Mouse (Mus musculus): ENCODE results near the gene 5031439G07Rik. TPM values are rescaled to one million over a fixed set of nuclear protein-coding genes. Genes with fewer than 3 reads are reported as not detected.

Gene 5031439G07Rik
- total and polyA plus RNA-seq, 3 experiments = 13.1 to 36.1 (median 28.9) TPM

GRCm38 (mm10) chr15:84986171-84987019 is 2.0 kb downstream of the 5031439G07Rik start:
- Histone ChIP-seq H3K4me1 (ENCODE audit: control insufficient read depth, insufficient read depth, low read length) (peaks cover 14% of the 10 kb centered on the region), H3K27me3 (ENCODE audit: control insufficient read depth, insufficient read depth, low read length) (no peaks in the 10 kb centered on the region), H3K4me3 (no peak overlapping the region; the same call in 1 of the 2 replicates), H3K9ac (ENCODE audit: low read depth, low read length) (peak overlapping the region; percentile 13; the same call in 1 of the 2 replicates), H3K27ac (no peak overlapping the region), H3K79me2 (replicated peaks; ENCODE audit: control insufficient read depth, insufficient read depth, low read length) (peaks cover 4% of the 10 kb centered on the region), H3K36me3 (ENCODE audit: control insufficient read depth, insufficient read depth, low read length) (no peaks in the 10 kb centered on the region)
- 63% methylated on average over 4 of the region's 4 CpGs for WGBS
- no peak for TF ChIP-seq EP300 (IDR thresholded peaks at IDR 0.05; ENCODE audit: insufficient read depth, low read depth, low read length)
- no peak for TF ChIP-seq POLR2A (IDR thresholded peaks at IDR 0.05; ENCODE audit: insufficient read depth, low read depth, low read length)
- no peak for TF ChIP-seq CTCF (IDR thresholded peaks at IDR 0.05)
- no peak for DNase-seq
- intact Hi-C loops (cut with DNase I) = loop anchor here (2.0 to 5.0 kb wide), 3 partner anchors 44 to 134 kb away; partner anchors contain the start of gene Nup50

- no peak for TF ChIP-seq EP300 (IDR thresholded peaks at IDR 0.05; ENCODE audit: insufficient read depth, low read depth, low read length)
- TF ChIP-seq CTCF (IDR thresholded peaks at IDR 0.05) = no peak
- no peak for TF ChIP-seq POLR2A (IDR thresholded peaks at IDR 0.05; ENCODE audit: insufficient read depth, low read depth, low read length)
These were observed 2.7 kb downstream of the 5031439G07Rik start for GRCm38 (mm10) chr15:84985516-84986160.

GRCm38 (mm10) chr15:84983721-84984120 is 4.6 kb downstream of the 5031439G07Rik start:
- no peak overlapping the region for H3K4me3 ChIP-seq
- H3K36me3 ChIP-seq (ENCODE audit: control insufficient read depth, insufficient read depth, low read length) = no peaks in the 10 kb centered on the region
- peaks cover 10% of the 10 kb centered on the region for H3K79me2 ChIP-seq (replicated peaks; ENCODE audit: control insufficient read depth, insufficient read depth, low read length)
- no peak for DNase-seq
- no peak overlapping the region for H3K9ac ChIP-seq (ENCODE audit: low read depth, low read length)
- H3K27ac ChIP-seq = no peak overlapping the region
- TF ChIP-seq CTCF (IDR thresholded peaks at IDR 0.05) = no peak
- 59% methylated on average over 7 of the region's 7 CpGs for WGBS
- H3K4me1 ChIP-seq (ENCODE audit: control insufficient read depth, insufficient read depth, low read length) = peaks cover 14% of the 10 kb centered on the region
- intact Hi-C loops (cut with DNase I) = no loop called here
- no peaks in the 10 kb centered on the region for H3K27me3 ChIP-seq (ENCODE audit: control insufficient read depth, insufficient read depth, low read length)

More at GRCm38 (mm10) chr15:84985516-84986160, 2.7 kb downstream of the 5031439G07Rik start:
- WGBS = 88% methylated on average over 12 of the region's 12 CpGs
- H3K79me2 ChIP-seq (replicated peaks; ENCODE audit: control insufficient read depth, insufficient read depth, low read length) = peaks cover 4% of the 10 kb centered on the region
- no peak overlapping the region for H3K9ac ChIP-seq (ENCODE audit: low read depth, low read length)
- no peak overlapping the region for H3K4me3 ChIP-seq
- no peak overlapping the region for H3K27ac ChIP-seq
- H3K27me3 ChIP-seq (ENCODE audit: control insufficient read depth, insufficient read depth, low read length) = no peaks in the 10 kb centered on the region
- peaks cover 14% of the 10 kb centered on the region for H3K4me1 ChIP-seq (ENCODE audit: control insufficient read depth, insufficient read depth, low read length)
- H3K36me3 ChIP-seq (ENCODE audit: control insufficient read depth, insufficient read depth, low read length) = no peaks in the 10 kb centered on the region
- intact Hi-C loops (cut with DNase I) = loop anchor here (2.0 to 5.0 kb wide), 3 partner anchors 43 to 133 kb away; partner anchors contain the start of gene Nup50
- DNase-seq = peak in 1 of 2 experiments; percentile 27

- no peak overlapping the region for H3K4me3 ChIP-seq
- no peaks in the 10 kb centered on the region for H3K27me3 ChIP-seq (ENCODE audit: control insufficient read depth, insufficient read depth, low read length)
- H3K79me2 ChIP-seq (replicated peaks; ENCODE audit: control insufficient read depth, insufficient read depth, low read length) = peaks cover 12% of the 10 kb centered on the region
- H3K9ac ChIP-seq (ENCODE audit: low read depth, low read length) = no peak overlapping the region
- WGBS = 82% methylated on average over 3 of the region's 3 CpGs
- DNase-seq = no peak
- H3K4me1 ChIP-seq (ENCODE audit: control insufficient read depth, insufficient read depth, low read length) = peaks cover 11% of the 10 kb centered on the region
- intact Hi-C loops (cut with DNase I) = no loop called here
- H3K27ac ChIP-seq = no peak overlapping the region
- H3K36me3 ChIP-seq (ENCODE audit: control insufficient read depth, insufficient read depth, low read length) = no peaks in the 10 kb centered on the region
- TF ChIP-seq POLR2A (IDR thresholded peaks at IDR 0.05; ENCODE audit: insufficient read depth, low read depth, low read length) (no peak), EP300 (IDR thresholded peaks at IDR 0.05; ENCODE audit: insufficient read depth, low read depth, low read length) (no peak), CTCF (IDR thresholded peaks at IDR 0.05) (no peak)
These were observed 5.5 kb downstream of the 5031439G07Rik start for GRCm38 (mm10) chr15:84982888-84983287.

- 44% methylated on average over 9 of the region's 9 CpGs for WGBS
- peak in 1 of 2 experiments; percentile 62 for DNase-seq
- H3K79me2 ChIP-seq (replicated peaks; ENCODE audit: control insufficient read depth, insufficient read depth, low read length) = peaks cover 12% of the 10 kb centered on the region
- intact Hi-C loops (cut with DNase I) = no loop called here
- no peak overlapping the region for H3K9ac ChIP-seq (ENCODE audit: low read depth, low read length)
- H3K4me3 ChIP-seq = no peak overlapping the region
- no peak overlapping the region for H3K27ac ChIP-seq
- H3K27me3 ChIP-seq (ENCODE audit: control insufficient read depth, insufficient read depth, low read length) = no peaks in the 10 kb centered on the region
- H3K4me1 ChIP-seq (ENCODE audit: control insufficient read depth, insufficient read depth, low read length) = peaks cover 11% of the 10 kb centered on the region
- no peaks in the 10 kb centered on the region for H3K36me3 ChIP-seq (ENCODE audit: control insufficient read depth, insufficient read depth, low read length)
- TF ChIP-seq CTCF (IDR thresholded peaks at IDR 0.05) (no peak), EP300 (IDR thresholded peaks at IDR 0.05; ENCODE audit: insufficient read depth, low read depth, low read length) (no peak), POLR2A (IDR thresholded peaks at IDR 0.05; ENCODE audit: insufficient read depth, low read depth, low read length) (no peak)
These were observed 6.6 kb downstream of the 5031439G07Rik start for GRCm38 (mm10) chr15:84981609-84982313.
